Mouse (Mus musculus) E14TG2a.4 (cell line): ENCODE measurements around the gene Coro1c.

Experiments
- CTCF ChIP-seq: conservative IDR thresholded peaks from 2 replicates; pipeline ENCODE4 v1.5.1; 2014; ENCODE audit warnings: low read length
- NANOG ChIP-seq: IDR thresholded peaks from 2 replicates; pipeline ENCODE4 v1.6.1; 2014; ENCODE audit warnings: borderline replicate concordance, low read length, mixed read lengths
- POU5F1 ChIP-seq: IDR thresholded peaks from 2 replicates; pipeline ENCODE4 v1.6.1; 2014; ENCODE audit warnings: low read length, borderline replicate concordance

DNA sequence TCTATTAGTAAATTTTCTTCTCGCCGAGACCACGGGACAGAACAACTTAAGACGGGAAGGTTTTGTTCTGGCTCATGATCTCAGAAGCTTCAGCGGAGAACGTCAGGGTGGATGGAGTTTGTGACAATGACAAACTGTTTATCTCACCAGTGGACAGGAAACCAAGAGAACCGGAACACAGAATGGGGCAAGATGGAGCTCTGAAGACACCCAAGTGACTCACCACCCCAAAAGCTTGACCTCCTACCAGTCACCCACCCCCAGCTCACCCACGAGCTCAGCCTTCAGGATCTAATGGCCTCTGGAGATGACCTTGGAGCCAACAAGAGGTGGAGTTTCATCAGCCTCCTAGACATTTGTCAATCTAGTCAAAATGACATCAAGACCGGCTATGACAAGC, 103.3 kb downstream of the Coro1c start:
- no peak for TF ChIP-seq CTCF
- TF ChIP-seq NANOG = no peak
- TF ChIP-seq POU5F1 = no peak
